Comparison of ENCODE assay signal across 14 mouse cellular contexts in genomic region chr13:6634063-6634462, GRCm38 (mm10). TPM values are rescaled to one million over a fixed set of nuclear protein-coding genes. Genes with fewer than 3 reads are reported as not detected.
DNase-seq lines count a peak whose midpoint lies in the region; ATAC-seq and TF ChIP-seq lines count a peak whose summit lies in the region.
"Had no signal": no experiment of that assay in that cellular context is flagged by ENCODE, and none has a peak within 500 bp of the region (broad histone marks: within the 10 kb centered on the region; RNA-seq: fewer than 3 reads in every experiment).

No protein-coding gene starts in this region.

- no peaks in the 10 kb centered on the region for H3K36me3 ChIP-seq in embryonic facial prominence, embryonic 13.5 days
- no peaks in the 10 kb centered on the region for H3K36me3 ChIP-seq in embryonic facial prominence, embryonic 10.5 days (replicated peaks)
- H3K36me3 ChIP-seq in kidney, adult 2 months (ENCODE audit: control insufficient read depth, insufficient read depth, low read length): no peaks in the 10 kb centered on the region
- H3K36me3 ChIP-seq in intestine, postnatal 0 days (ENCODE audit: control insufficient read depth, insufficient read depth): peaks cover 8% of the 10 kb centered on the region; the same call in 1 of the 2 replicates
- H3K36me3 ChIP-seq in neural tube, embryonic 15.5 days: peaks cover 3% of the 10 kb centered on the region; the same call in 1 of the 2 replicates
- H3K36me3 ChIP-seq: liver, embryonic 13.5 days had no signal

- H3K4me3 ChIP-seq in embryonic facial prominence, embryonic 13.5 days: no peak overlapping the region
- no peak overlapping the region for H3K4me3 ChIP-seq in embryonic facial prominence, embryonic 10.5 days
- H3K4me3 ChIP-seq in kidney, adult 2 months (ENCODE audit: insufficient read depth, low read depth, low read length): no peak overlapping the region
- no peak overlapping the region for H3K4me3 ChIP-seq in intestine, postnatal 0 days (ENCODE audit: low read depth, low read length)
- H3K4me3 ChIP-seq in neural tube, embryonic 15.5 days (replicated peaks): no peak overlapping the region
- H3K4me3 ChIP-seq: liver, embryonic 13.5 days had no signal

- H3K27ac ChIP-seq in embryonic facial prominence, embryonic 13.5 days: no peak overlapping the region
- H3K27ac ChIP-seq in embryonic facial prominence, embryonic 10.5 days (replicated peaks): no peak overlapping the region
- H3K27ac ChIP-seq in kidney, adult 2 months (ENCODE audit: insufficient read depth, low read depth, low read length): peak overlapping the region; percentile 61
- peak overlapping the region; percentile 73; the same call in 1 of the 2 replicates for H3K27ac ChIP-seq in intestine, postnatal 0 days (ENCODE audit: low read depth, low read length)
- H3K27ac ChIP-seq in neural tube, embryonic 15.5 days (replicated peaks): no peak overlapping the region
- H3K27ac ChIP-seq: hindbrain, postnatal 0 days; liver, embryonic 13.5 days; stomach, postnatal 0 days had no signal

- 66% methylated on average over 12 of the region's 12 CpGs for WGBS in embryonic facial prominence, embryonic 13.5 days
- 82% methylated on average over 12 of the region's 12 CpGs for WGBS in embryonic facial prominence, embryonic 10.5 days
- WGBS in kidney, adult 2 months: 73% methylated on average over 12 of the region's 12 CpGs
- 81% methylated on average over 12 of the region's 12 CpGs for WGBS in intestine, postnatal 0 days
- 89% methylated on average over 12 of the region's 12 CpGs for WGBS in neural tube, embryonic 15.5 days

- no peak overlapping the region for H3K9ac ChIP-seq in embryonic facial prominence, embryonic 13.5 days
- no peak overlapping the region for H3K9ac ChIP-seq in intestine, postnatal 0 days (ENCODE audit: low read depth, low read length)
- no peak overlapping the region for H3K9ac ChIP-seq in neural tube, embryonic 15.5 days (replicated peaks)
- H3K9ac ChIP-seq: liver, embryonic 13.5 days had no signal

- ATAC-seq in embryonic facial prominence, embryonic 13.5 days (ENCODE audit: insufficient number of reproducible peaks, insufficient read depth, low FRiP score, low TSS enrichment, low read depth): no peak
- no peak for ATAC-seq in intestine, postnatal 0 days
- ATAC-seq in neural tube, embryonic 15.5 days (ENCODE audit: low FRiP score): no peak
- ATAC-seq: hindbrain, postnatal 0 days; midbrain, embryonic 16.5 days had no signal

- TF ChIP-seq CTCF in kidney, adult 2 months (conservative IDR thresholded peaks at IDR 0.05; ENCODE audit: insufficient read depth, insufficient read length, low read depth, low read length): no peak
- TF ChIP-seq CTCF in intestine, postnatal 0 days (IDR thresholded peaks at IDR 0.05; ENCODE audit: low read depth): no peak

- no peaks in the 10 kb centered on the region for H3K9me3 ChIP-seq in embryonic facial prominence, embryonic 13.5 days
- H3K9me3 ChIP-seq in embryonic facial prominence, embryonic 10.5 days: no peaks in the 10 kb centered on the region
- no peaks in the 10 kb centered on the region for H3K9me3 ChIP-seq in intestine, postnatal 0 days (ENCODE audit: control insufficient read depth)
- H3K9me3 ChIP-seq in neural tube, embryonic 15.5 days (replicated peaks): no peaks in the 10 kb centered on the region
- H3K9me3 ChIP-seq: liver, embryonic 13.5 days had no signal

- peak overlapping the region; percentile 9; the same call in 1 of the 2 replicates for H3K4me2 ChIP-seq in embryonic facial prominence, embryonic 13.5 days
- H3K4me2 ChIP-seq in intestine, postnatal 0 days (replicated peaks; ENCODE audit: low read depth): no peak overlapping the region
- no peak overlapping the region for H3K4me2 ChIP-seq in neural tube, embryonic 15.5 days
- H3K4me2 ChIP-seq: liver, embryonic 13.5 days had no signal

- no peak for DNase-seq in embryonic facial prominence, embryonic 10.5 days (ENCODE audit: low spot score)
- DNase-seq in kidney, adult 2 months: peak; percentile 41
- DNase-seq in kidney, adult 8-10 months: no peak
- DNase-seq in adrenal gland, postnatal 10 days: peak; percentile 35
- no peak for DNase-seq in right cerebral cortex, postnatal 25 days
- DNase-seq: cerebellum, adult 9-10 months; layer of hippocampus, adult 9-11 months; liver, embryonic 13.5 days had no signal

- H3K27me3 ChIP-seq in embryonic facial prominence, embryonic 13.5 days: no peaks in the 10 kb centered on the region
- no peaks in the 10 kb centered on the region for H3K27me3 ChIP-seq in embryonic facial prominence, embryonic 10.5 days (replicated peaks; ENCODE audit: low read depth, poor library complexity, severe bottlenecking)
- no peaks in the 10 kb centered on the region for H3K27me3 ChIP-seq in kidney, adult 2 months (replicated peaks; ENCODE audit: control insufficient read depth, insufficient read depth, low read length)
- no peaks in the 10 kb centered on the region for H3K27me3 ChIP-seq in intestine, postnatal 0 days (replicated peaks; ENCODE audit: control insufficient read depth, insufficient read depth, low read length)
- H3K27me3 ChIP-seq in neural tube, embryonic 15.5 days (replicated peaks): no peaks in the 10 kb centered on the region
- H3K27me3 ChIP-seq: liver, embryonic 13.5 days had no signal

- no peak for TF ChIP-seq POLR2A in kidney, adult 2 months (IDR thresholded peaks at IDR 0.05; ENCODE audit: low read depth, low read length)

- peaks cover 40% of the 10 kb centered on the region for H3K4me1 ChIP-seq in embryonic facial prominence, embryonic 13.5 days
- peaks cover 52% of the 10 kb centered on the region for H3K4me1 ChIP-seq in embryonic facial prominence, embryonic 10.5 days
- peaks cover 20% of the 10 kb centered on the region for H3K4me1 ChIP-seq in kidney, adult 2 months (ENCODE audit: control insufficient read depth, insufficient read depth, low read length)
- H3K4me1 ChIP-seq in intestine, postnatal 0 days (replicated peaks; ENCODE audit: control insufficient read depth, insufficient read depth, low read length): 0 out of 2 replicates have a peak, but pooled peaks cover 11% of the 10 kb centered on the region
- H3K4me1 ChIP-seq in neural tube, embryonic 15.5 days: peaks cover 3% of the 10 kb centered on the region; the same call in 1 of the 2 replicates

RNA-seq across cellular contexts. Expression of gene Pfkp, which starts 14.5 kb away (rescaled TPM):
- polyA plus RNA-seq in embryonic facial prominence, embryonic 13.5 days (2015; fragmentation: Nextera tagmentation; extraction: Ambion mirVana): 14.2 and 14.4 TPM in 2 replicates
- 12.5 and 13.2 TPM in 2 replicates for polyA plus RNA-seq in embryonic facial prominence, embryonic 10.5 days (2016; fragmentation: Nextera tagmentation; extraction: Ambion mirVana)
- polyA plus RNA-seq in kidney, adult 2 months (2012; rRNA removed): 69.4 and 74.6 TPM in 2 replicates
- total RNA-seq in adrenal gland, postnatal 10 days (2021): 10 to 100 TPM; 46.2 to 49.2 TPM
- 75.7 and 77.6 TPM in 2 replicates for polyA plus RNA-seq in intestine, postnatal 0 days (2015; fragmentation: Nextera tagmentation; extraction: Ambion mirVana)
- 441 and 554 TPM in 2 replicates for polyA plus RNA-seq in neural tube, embryonic 15.5 days (2015; fragmentation: Nextera tagmentation; extraction: Ambion mirVana)

Comparison
In these comparisons a context has a peak if more than half of its experiments do, and no peak if none do; other contexts are left out.
1. DNase-seq: peak in kidney, adult 2 months (single experiment) and adrenal gland, postnatal 10 days (single experiment); none in embryonic facial prominence, embryonic 10.5 days (single experiment), kidney, adult 8-10 months (0 of 2) and right cerebral cortex, postnatal 25 days (single experiment).
2. H3K27ac ChIP-seq: peak in kidney, adult 2 months (single experiment) and intestine, postnatal 0 days (single experiment); none in embryonic facial prominence, embryonic 13.5 days (single experiment), embryonic facial prominence, embryonic 10.5 days (single experiment) and neural tube, embryonic 15.5 days (single experiment).